Mouse (Mus musculus) liver (tissue): ENCODE results near the gene 1700025G04Rik.

Experiments used
- DNase-seq: peaks from one replicate; pipeline ENCODE4 v3.0.0-alpha.2; 2020; ENCODE audit warnings: mixed read lengths

The 1700025G04Rik gene

GRCm38 (mm10) chr1:152028718-152029117, 61.2 kb downstream of the 1700025G04Rik start:
- DNase-seq = no peak

GRCm38 (mm10) chr1:152026762-152027161, 63.2 kb downstream of the 1700025G04Rik start:
- DNase-seq = no peak

- no peak for DNase-seq
Observed at GRCm38 (mm10) chr1:152025308-152025707, 64.6 kb downstream of the 1700025G04Rik start.

GRCm38 (mm10) chr1:152024019-152024787, 65.7 kb downstream of the 1700025G04Rik start:
- DNase-seq = peak; percentile 11

GRCm38 (mm10) chr1:152020812-152021211, 69.1 kb downstream of the 1700025G04Rik start:
- no peak for DNase-seq

GRCm38 (mm10) chr1:152020070-152020469, 69.9 kb downstream of the 1700025G04Rik start:
- DNase-seq = no peak

- DNase-seq = peak; percentile 19
Observed at GRCm38 (mm10) chr1:152019196-152019595, 70.7 kb downstream of the 1700025G04Rik start.

- DNase-seq = no peak
Observed at GRCm38 (mm10) chr1:152018322-152018721, 71.6 kb downstream of the 1700025G04Rik start.

GRCm38 (mm10) chr1:152016663-152017062, 73.3 kb downstream of the 1700025G04Rik start:
- no peak for DNase-seq

- peak; percentile 46 for DNase-seq
Observed at GRCm38 (mm10) chr1:152015555-152016125, 74.3 kb downstream of the 1700025G04Rik start.

GRCm38 (mm10) chr1:152011741-152012140, 78.2 kb downstream of the 1700025G04Rik start:
- no peak for DNase-seq

- DNase-seq = no peak
Observed at GRCm38 (mm10) chr1:152010251-152010980, 79.5 kb downstream of the 1700025G04Rik start.

- no peak for DNase-seq
Observed at GRCm38 (mm10) chr1:152008473-152008991, 81.4 kb downstream of the 1700025G04Rik start.

GRCm38 (mm10) chr1:152006529-152006928, 83.4 kb downstream of the 1700025G04Rik start:
- no peak for DNase-seq

GRCm38 (mm10) chr1:152004509-152004908, 85.4 kb downstream of the 1700025G04Rik start:
- no peak for DNase-seq

- DNase-seq = no peak
Observed at GRCm38 (mm10) chr1:152000461-152000860, 89.5 kb downstream of the 1700025G04Rik start.

GRCm38 (mm10) chr1:151999424-151999842, 90.5 kb downstream of the 1700025G04Rik start:
- peak; percentile 17 for DNase-seq

GRCm38 (mm10) chr1:151998721-151999206, 91.2 kb downstream of the 1700025G04Rik start:
- no peak for DNase-seq

GRCm38 (mm10) chr1:151997591-151997990, 92.3 kb downstream of the 1700025G04Rik start:
- DNase-seq = no peak

GRCm38 (mm10) chr1:151995948-151996697, 93.8 kb downstream of the 1700025G04Rik start:
- DNase-seq = no peak

GRCm38 (mm10) chr1:151994271-151994670, 95.7 kb downstream of the 1700025G04Rik start:
- no peak for DNase-seq

GRCm38 (mm10) chr1:151991505-151991904, 98.4 kb downstream of the 1700025G04Rik start:
- DNase-seq = no peak
